Mouse (Mus musculus) right cerebral cortex, adult 2 months (tissue): ENCODE measurements at regions not wholly inside any gene's neighbourhood (a gene's known extent, or its start where the extent isn't known, plus 50 kb on each side); places are given as distances from the start of the nearest gene placed in this dataset.
"Not testable (repeated sequence)": the region's sequence is repeated elsewhere in the genome, so short reads cannot be mapped to it uniquely, and the experiment has no call there.

Experiments
- DNase-seq, 2 experiments: peaks; one replicate each; pipeline ENCODE4 v3.0.0; 2021 to 2022; ENCODE audit warnings: low spot score in 2 of 2

DNA sequence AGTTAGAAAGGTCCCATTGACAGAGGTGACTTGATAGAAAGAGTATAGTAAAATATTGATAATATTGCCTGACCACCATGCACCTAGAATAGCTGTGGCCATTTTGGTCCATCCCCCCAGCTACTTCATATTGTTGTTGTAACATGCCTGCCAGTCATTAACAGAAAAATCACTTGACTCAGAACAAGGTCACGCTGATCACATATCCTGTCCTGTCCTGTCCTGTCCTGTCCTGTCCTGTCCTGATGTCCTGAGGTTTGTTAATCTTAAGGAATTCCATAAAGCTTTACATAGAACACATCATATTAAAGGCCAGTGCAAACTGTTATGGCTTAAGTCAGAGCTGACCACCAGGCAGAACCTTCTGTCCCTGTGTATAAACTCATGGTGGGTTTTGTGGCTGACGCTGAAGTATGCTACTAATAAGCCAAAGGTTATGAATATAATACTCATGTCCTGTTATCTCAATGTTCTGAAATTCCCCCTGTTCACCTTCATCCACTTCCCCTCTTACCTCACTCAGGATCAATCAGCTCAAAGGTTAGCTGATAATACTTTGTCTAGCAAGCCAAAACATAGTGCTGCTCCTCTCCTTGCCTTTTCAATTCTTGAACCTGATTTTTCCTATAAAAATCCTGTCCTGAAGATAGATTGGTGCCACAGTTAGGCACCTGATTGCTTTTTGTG is 173.7 kb downstream of the Alg10b start:
- DNase-seq: no peak

- DNase-seq: no peak
Measured at GRCm38 (mm10) chr15:90400326-90401280, 176.5 kb downstream of the Alg10b start.

GRCm38 (mm10) chr15:90420776-90421175 is 196.7 kb downstream of the Alg10b start:
- no peak for DNase-seq

GRCm38 (mm10) chr15:90422122-90422614 is 198.1 kb downstream of the Alg10b start:
- no peak for DNase-seq

- not testable (repeated sequence) for DNase-seq
Measured at GRCm38 (mm10) chr15:90431048-90431447, 206.9 kb downstream of the Alg10b start.

- no peak for DNase-seq
Measured at GRCm38 (mm10) chr15:90432154-90432553, 208.0 kb downstream of the Alg10b start.

GRCm38 (mm10) chr15:90435286-90435685 is 211.2 kb downstream of the Alg10b start:
- no peak for DNase-seq
